Mouse (Mus musculus): ENCODE data around the gene Gnao1.

The Gnao1 gene

GRCm38 (mm10) chr8:94009243-94009845, 199.6 kb downstream of the Gnao1 start:
- 60% methylated on average over 15 of the region's 15 CpGs for WGBS

- WGBS, result 55% methylated on average over 2 of the region's 2 CpGs
These were observed 200.4 kb downstream of the Gnao1 start for GRCm38 (mm10) chr8:94010101-94010705.

- 2% methylated on average over 48 of the region's 48 CpGs for WGBS
These were observed 201.6 kb downstream of the Gnao1 start for GRCm38 (mm10) chr8:94011076-94012012.

GRCm38 (mm10) chr8:94012013-94012951, 202.5 kb downstream of the Gnao1 start, which contains the start of gene Amfr:
Amfr (minus strand) TSS chr8:94012842.
- WGBS, result under 1% methylated on average over 115 of the region's 130 CpGs

GRCm38 (mm10) chr8:94013026-94013612, 203.4 kb downstream of the Gnao1 start:
- 24% methylated on average over 7 of the region's 7 CpGs for WGBS
